Mouse (Mus musculus) telencephalon, adult 2 months (tissue): ENCODE measurements around the gene Wwc2.

Source experiments
- DNase-seq: peaks from one replicate; pipeline ENCODE4 v3.0.0-alpha.2; 2011; ENCODE audit warnings: low read depth, low spot score

Wwc2 gene

GRCm38 (mm10) chr8:47791986-47792385, 198.7 kb downstream of the Wwc2 start:
- no peak for DNase-seq

- DNase-seq: no peak
These were observed 203.0 kb downstream of the Wwc2 start for GRCm38 (mm10) chr8:47787705-47788104.

GRCm38 (mm10) chr8:47786323-47786722, 204.4 kb downstream of the Wwc2 start:
- DNase-seq: no peak

- DNase-seq: no peak
These were observed 206.3 kb downstream of the Wwc2 start for GRCm38 (mm10) chr8:47784436-47784835.

GRCm38 (mm10) chr8:47783944-47784343, 206.8 kb downstream of the Wwc2 start:
- DNase-seq: peak; percentile 88

GRCm38 (mm10) chr8:47783544-47783943, 207.2 kb downstream of the Wwc2 start:
- DNase-seq: peak; percentile 66

GRCm38 (mm10) chr8:47781881-47782280, 208.8 kb downstream of the Wwc2 start:
- DNase-seq: no peak

GRCm38 (mm10) chr8:47779589-47779988, 211.1 kb downstream of the Wwc2 start:
- DNase-seq: no peak

- DNase-seq: peak; percentile 53
These were observed 213.3 kb downstream of the Wwc2 start for GRCm38 (mm10) chr8:47777415-47777814.
